Mouse (Mus musculus) lung, embryonic 15.5 days (tissue): ENCODE measurements at regions not wholly inside any gene's neighbourhood (a gene's known extent, or its start where the extent isn't known, plus 50 kb on each side); places are given as distances from the start of the nearest gene placed in this dataset.

Source experiments
- ATAC-seq: fragments of 200-750 bp; cut with Nextera tagmentation; 2 replicates; pipeline ENCODE4 v1.8.0; 2017; ENCODE audit warnings: moderate number of reproducible peaks, borderline replicate concordance; ENCODE audit not compliant: low FRiP score, low TSS enrichment; ENCODE audit errors: extremely low read depth
- H3K27ac ChIP-seq: fragments of 300-500 bp; sonication (generic); 2 replicates; pipeline ENCODE4 v1.5.1; 2015; ENCODE audit warnings: moderate library complexity, mild to moderate bottlenecking, inconsistent platforms
- H3K27me3 ChIP-seq: fragments of 300-500 bp; sonication (generic); 2 replicates; pipeline ENCODE4 v1.6.1; 2015; ENCODE audit warnings: inconsistent platforms
- H3K36me3 ChIP-seq: fragments of 300-500 bp; sonication (generic); 2 replicates; pipeline ENCODE4 v1.6.1; 2015; ENCODE audit warnings: inconsistent platforms
- H3K4me1 ChIP-seq: fragments of 300-500 bp; sonication (generic); 2 replicates; pipeline ENCODE4 v1.6.1; 2015; ENCODE audit warnings: inconsistent platforms
- H3K4me2 ChIP-seq: fragments of 300-500 bp; sonication (generic); 2 replicates; pipeline ENCODE4 v1.6.1; 2015; ENCODE audit warnings: inconsistent platforms, mild to moderate bottlenecking, moderate library complexity
- H3K4me3 ChIP-seq: fragments of 300-500 bp; sonication (generic); 2 replicates; pipeline ENCODE4 v1.5.1; 2015; ENCODE audit warnings: mild to moderate bottlenecking, inconsistent platforms
- H3K9ac ChIP-seq: fragments of 300-500 bp; sonication (generic); 2 replicates; pipeline ENCODE4 v1.6.1; 2015; ENCODE audit warnings: inconsistent platforms
- H3K9me3 ChIP-seq: fragments of 300-500 bp; sonication (generic); 2 replicates; pipeline ENCODE4 v1.6.1; 2016; ENCODE audit warnings: inconsistent platforms
- WGBS: fragments of 180-500 bp; shearing (Covaris S2); methylation state at CpG from one replicate; pipeline ENCODE4 v1.1.7; 2015; 5-methylcytosine and 5-hydroxymethylcytosine counted together

DNA sequence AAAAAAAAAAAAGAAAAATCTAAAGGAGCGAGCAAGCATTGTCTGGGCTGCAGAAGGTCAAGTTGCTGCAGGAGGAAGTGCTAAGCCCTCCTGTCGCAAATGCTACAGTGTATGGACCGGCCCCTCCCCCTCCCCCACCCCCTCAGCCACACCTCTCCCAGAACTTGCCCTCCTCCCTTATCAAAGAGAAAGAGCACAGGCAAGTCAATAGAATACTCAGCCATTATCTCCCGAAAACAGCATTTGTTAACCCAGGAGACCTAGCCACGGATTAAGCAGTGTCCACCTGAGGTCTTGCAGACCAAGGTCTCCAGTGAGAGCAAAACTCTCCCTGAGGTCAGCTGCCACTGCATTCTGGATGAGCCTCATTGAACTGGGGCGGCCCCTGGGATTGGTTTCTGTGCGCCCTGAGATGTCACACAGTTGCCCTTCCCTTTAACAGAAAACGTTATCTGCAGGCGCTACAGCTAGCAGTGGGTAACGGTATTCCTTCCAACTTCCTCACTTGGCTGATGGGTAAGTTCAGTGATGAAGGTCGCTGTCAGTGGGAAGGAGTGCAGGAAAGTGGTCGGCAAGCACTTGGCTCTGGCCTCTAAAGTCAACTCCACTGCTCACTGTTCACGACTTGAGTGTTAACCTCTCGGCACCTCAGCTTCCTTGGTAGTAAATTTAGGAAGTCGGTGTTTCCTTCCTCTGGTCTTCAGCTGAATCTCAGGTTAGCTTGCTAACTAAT lies 68.0 kb upstream of the Bach2 start:
- Histone ChIP-seq H3K9ac (no peak overlapping the region; the same call in 1 of the 2 replicates), H3K4me1 (peaks cover 16% of the 10 kb centered on the region), H3K9me3 (no peaks in the 10 kb centered on the region), H3K4me3 (no peak overlapping the region), H3K27ac (no peak overlapping the region), H3K36me3 (no peaks in the 10 kb centered on the region), H3K4me2 (no peak overlapping the region), H3K27me3 (no peaks in the 10 kb centered on the region)
- no peak; the same call in 1 of the 2 replicates for ATAC-seq
- 41% methylated on average over 15 of the region's 15 CpGs for WGBS

DNA sequence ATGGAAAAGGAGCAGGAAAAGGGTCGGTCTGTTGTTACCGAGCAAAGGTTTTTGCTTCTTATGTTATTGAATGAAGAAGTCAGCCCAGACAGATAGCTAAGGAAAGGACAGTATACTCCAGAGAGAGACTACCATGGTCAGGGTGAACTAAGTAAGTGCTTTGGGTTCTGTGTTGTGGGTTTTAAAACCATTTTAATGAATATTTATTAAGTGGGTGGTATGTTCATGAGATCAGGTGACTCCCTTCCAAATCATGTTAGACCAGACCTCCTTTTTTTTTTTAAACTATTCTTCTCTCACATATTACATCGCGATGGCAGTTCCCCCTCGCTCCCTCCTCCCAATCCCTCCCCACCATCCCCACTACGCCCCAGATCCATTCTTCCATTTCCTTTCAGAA lies 67.3 kb upstream of the Bach2 start:
- Histone ChIP-seq H3K4me3 (no peak overlapping the region), H3K4me2 (no peak overlapping the region), H3K4me1 (peaks cover 16% of the 10 kb centered on the region), H3K27me3 (no peaks in the 10 kb centered on the region), H3K9ac (no peak overlapping the region), H3K36me3 (no peaks in the 10 kb centered on the region), H3K27ac (no peak overlapping the region), H3K9me3 (no peaks in the 10 kb centered on the region)
- no peak for ATAC-seq
- 90% methylated on average over 6 of the region's 6 CpGs for WGBS

DNA sequence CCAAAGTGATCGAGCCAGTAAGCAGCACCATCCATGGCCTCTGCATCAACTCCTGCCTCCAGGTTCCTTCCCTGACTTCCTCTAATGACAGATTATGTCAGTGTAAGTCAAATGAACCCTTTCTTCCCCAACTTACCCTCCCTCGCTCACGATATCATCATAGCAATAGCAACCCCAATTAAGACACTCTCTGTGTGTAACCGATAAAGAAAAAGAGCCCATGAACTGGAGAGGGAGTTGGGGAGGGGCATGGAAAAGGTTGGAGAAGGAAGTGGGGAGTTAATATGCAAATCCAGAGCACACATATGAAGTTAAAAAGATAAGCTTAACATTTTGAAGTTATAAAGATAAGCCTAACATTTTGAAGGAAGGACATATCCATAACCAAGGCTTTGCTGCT lies 65.6 kb upstream of the Bach2 start:
- no peak overlapping the region for H3K4me2 ChIP-seq
- H3K4me3 ChIP-seq: no peak overlapping the region
- WGBS: 85% methylated on average over 4 of the region's 4 CpGs
- H3K9ac ChIP-seq: no peak overlapping the region
- H3K9me3 ChIP-seq: no peaks in the 10 kb centered on the region
- H3K27me3 ChIP-seq: no peaks in the 10 kb centered on the region
- ATAC-seq: no peak
- H3K4me1 ChIP-seq: peaks cover 16% of the 10 kb centered on the region
- no peaks in the 10 kb centered on the region for H3K36me3 ChIP-seq
- no peak overlapping the region for H3K27ac ChIP-seq

DNA sequence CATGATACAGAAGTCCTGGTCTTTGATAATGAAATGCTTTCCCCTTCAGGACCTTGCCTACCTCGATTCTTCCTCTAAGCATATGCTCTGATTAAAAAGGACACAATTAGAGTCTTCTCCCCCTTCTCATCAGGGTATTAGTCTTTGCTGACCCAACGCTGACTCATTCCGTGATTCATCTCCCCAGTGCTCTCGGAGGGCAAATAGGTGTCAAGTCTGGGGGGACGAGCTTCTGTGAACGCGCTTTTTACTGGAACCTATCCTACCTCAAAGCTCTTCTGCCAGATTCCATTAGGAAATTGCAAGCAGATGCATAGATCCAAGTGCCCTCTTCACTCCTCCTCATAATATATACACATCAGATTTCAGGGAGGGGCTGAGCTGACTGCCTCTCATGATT lies 63.8 kb upstream of the Bach2 start:
- 69% methylated on average over 7 of the region's 7 CpGs for WGBS
- Histone ChIP-seq H3K4me1 (peaks cover 25% of the 10 kb centered on the region), H3K4me3 (no peak overlapping the region), H3K36me3 (no peaks in the 10 kb centered on the region), H3K9ac (no peak overlapping the region), H3K27me3 (no peaks in the 10 kb centered on the region), H3K9me3 (no peaks in the 10 kb centered on the region), H3K27ac (no peak overlapping the region), H3K4me2 (no peak overlapping the region)
- no peak for ATAC-seq

DNA sequence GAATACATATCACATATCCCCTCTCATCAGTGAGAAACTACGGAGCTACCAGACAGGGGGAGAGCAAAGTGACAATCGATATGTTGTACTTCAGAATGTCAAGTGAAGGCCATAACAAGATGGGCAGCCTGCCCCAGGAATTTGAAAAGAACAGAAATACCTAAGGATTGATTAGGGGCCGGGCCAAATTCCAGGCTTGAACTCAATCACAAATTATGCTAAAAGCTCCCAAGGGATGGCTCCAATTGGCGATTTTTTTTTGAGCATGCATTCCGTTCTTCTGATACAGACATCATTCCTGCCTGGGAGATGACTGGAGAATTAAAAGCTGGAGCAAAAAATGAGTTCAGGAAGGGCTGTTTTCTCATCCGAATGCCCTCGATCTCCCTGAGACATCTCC lies 63.4 kb upstream of the Bach2 start:
- no peak for ATAC-seq
- 66% methylated on average over 7 of the region's 7 CpGs for WGBS
- H3K9ac ChIP-seq: no peak overlapping the region
- H3K4me2 ChIP-seq: no peak overlapping the region
- no peaks in the 10 kb centered on the region for H3K36me3 ChIP-seq
- H3K27me3 ChIP-seq: no peaks in the 10 kb centered on the region
- peaks cover 24% of the 10 kb centered on the region for H3K4me1 ChIP-seq
- H3K27ac ChIP-seq: no peak overlapping the region
- no peaks in the 10 kb centered on the region for H3K9me3 ChIP-seq
- H3K4me3 ChIP-seq: no peak overlapping the region

DNA sequence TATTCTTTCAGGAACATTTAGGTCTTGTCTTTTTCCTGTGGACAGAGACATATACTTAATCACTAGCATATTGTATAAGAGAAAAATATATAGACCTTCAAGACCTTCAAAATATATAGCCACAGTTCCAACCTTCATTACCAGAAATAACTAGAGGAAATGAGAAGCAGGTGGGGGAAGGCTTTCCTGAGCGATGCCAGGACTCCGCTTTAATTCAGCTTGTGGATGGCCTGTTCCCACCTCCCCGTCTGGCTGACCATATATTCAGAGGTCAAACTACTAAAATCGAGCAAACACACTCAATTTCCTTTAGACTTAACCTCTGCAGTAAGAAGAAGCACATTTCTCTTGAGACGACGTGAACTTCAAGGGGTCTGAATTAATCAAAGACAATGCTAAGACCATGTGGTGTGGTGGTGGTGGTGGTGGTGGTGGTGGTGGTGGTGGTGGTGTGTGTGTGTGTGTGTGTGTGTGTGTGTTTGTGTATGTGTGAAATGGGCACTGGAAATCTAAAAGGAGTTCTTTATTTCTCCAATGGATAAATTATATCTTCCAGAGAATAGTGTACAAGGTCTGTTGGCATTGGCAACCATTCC lies 62.7 kb upstream of the Bach2 start:
- Histone ChIP-seq H3K4me1 (peaks cover 17% of the 10 kb centered on the region), H3K4me3 (no peak overlapping the region), H3K27me3 (no peaks in the 10 kb centered on the region), H3K9me3 (no peaks in the 10 kb centered on the region), H3K9ac (no peak overlapping the region), H3K27ac (no peak overlapping the region), H3K4me2 (no peak overlapping the region), H3K36me3 (no peaks in the 10 kb centered on the region)
- WGBS: 60% methylated on average over 6 of the region's 6 CpGs
- ATAC-seq: no peak

DNA sequence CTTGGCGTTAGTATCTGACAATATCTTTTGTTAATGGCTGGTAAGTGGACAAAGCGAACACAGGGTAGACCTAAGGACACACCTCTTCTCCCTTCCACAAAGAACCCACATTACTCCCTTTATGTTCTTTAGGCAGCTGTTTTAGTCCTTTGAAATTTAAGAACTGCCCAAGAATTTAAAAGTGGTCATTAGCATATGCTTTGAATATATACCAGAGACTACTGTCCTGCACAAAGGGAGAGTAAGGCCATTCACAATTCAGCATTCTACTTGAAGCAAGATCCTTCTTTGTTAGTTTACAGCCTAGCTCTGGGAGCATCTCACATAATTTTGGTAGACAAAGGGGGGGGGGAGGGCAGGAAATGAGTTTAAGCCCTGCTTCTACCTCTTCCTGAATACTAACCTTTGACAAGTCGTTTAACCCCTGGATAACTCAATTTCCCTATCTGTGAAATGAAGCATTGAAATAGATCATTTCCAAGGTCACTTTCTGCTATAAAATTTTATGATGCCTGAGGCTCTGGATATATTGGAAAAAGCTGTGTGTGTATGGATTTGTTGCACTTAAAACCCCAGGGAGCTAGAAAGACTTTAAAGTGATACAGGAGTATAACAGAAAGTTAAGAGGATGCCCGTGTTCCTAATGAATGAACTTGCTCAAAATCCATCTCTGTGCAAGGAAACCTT lies 62.0 kb upstream of the Bach2 start:
- no peak overlapping the region for H3K27ac ChIP-seq
- ATAC-seq: no peak
- H3K4me2 ChIP-seq: no peak overlapping the region
- H3K36me3 ChIP-seq: no peaks in the 10 kb centered on the region
- H3K27me3 ChIP-seq: no peaks in the 10 kb centered on the region
- peaks cover 14% of the 10 kb centered on the region for H3K4me1 ChIP-seq
- WGBS: 68% methylated on average over 4 of the region's 4 CpGs
- H3K9ac ChIP-seq: no peak overlapping the region
- H3K4me3 ChIP-seq: no peak overlapping the region
- H3K9me3 ChIP-seq: no peaks in the 10 kb centered on the region

DNA sequence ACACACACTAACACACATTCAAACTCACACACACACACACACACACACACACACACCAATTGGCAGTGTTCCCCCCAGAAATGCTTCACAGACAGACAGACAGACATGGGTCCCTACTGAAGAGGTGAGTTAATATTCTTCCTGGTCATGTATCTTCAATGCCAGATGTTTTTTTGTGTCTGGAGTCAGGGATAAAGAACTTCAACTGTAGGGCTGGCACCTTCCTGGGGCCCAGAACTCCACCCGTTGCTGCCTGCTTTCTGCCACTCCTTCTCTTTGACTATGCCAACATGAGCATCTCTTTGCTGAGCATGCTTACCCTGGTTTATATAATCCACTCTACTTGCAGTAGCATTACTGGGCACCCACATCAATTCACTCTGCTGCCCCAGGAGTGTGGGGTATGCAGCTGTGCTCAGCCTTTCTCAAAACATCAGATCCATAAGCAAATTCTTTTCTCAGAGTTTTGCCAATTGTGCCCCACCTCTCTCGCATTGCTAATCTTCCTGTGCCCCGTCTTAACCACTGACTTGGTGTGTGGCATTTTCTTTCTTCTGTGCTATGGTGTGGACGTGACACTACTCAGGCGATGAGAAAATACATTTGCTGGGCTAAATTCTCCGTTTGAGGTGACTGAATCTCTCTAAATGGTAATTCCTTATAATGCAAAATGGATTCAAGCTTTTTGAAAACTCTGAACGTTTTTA lies 60.5 kb upstream of the Bach2 start:
- 60% methylated on average over 7 of the region's 7 CpGs for WGBS
- H3K4me2 ChIP-seq: no peak overlapping the region
- H3K4me1 ChIP-seq: peaks cover 14% of the 10 kb centered on the region
- ATAC-seq: no peak
- H3K27ac ChIP-seq: no peak overlapping the region
- H3K27me3 ChIP-seq: no peaks in the 10 kb centered on the region
- no peak overlapping the region for H3K4me3 ChIP-seq
- H3K36me3 ChIP-seq: no peaks in the 10 kb centered on the region
- H3K9me3 ChIP-seq: no peaks in the 10 kb centered on the region
- H3K9ac ChIP-seq: no peak overlapping the region

DNA sequence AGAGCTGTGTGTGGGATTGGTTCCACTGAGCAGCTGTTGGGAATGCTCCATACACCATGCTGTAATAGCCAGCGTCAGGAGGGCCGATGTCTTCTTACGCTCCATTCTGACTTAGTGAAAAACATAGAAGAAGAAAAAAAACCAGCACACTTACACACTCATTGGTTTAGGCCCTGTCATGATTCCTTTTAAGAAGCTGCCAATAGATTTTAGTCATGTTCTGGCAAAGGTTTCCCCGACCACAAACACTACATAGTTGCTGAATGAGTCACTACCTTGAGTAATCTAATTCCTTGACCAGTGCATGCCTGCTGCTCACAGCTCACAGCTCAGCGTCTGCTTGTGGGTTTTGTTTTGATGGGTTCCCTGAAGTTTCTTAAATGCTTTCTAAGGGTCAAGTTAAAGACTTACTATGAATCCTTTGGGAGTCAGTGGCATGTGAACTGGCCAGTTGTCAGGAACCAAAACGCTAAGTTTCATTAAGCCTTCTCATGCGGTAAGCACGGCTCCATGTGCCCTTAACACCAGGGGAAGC lies 58.8 kb upstream of the Bach2 start:
- H3K4me3 ChIP-seq: peak overlapping the region; percentile 13; the same call in 1 of the 2 replicates
- H3K4me2 ChIP-seq: peak overlapping the region; percentile 42
- WGBS: 11% methylated on average over 8 of the region's 8 CpGs
- H3K4me1 ChIP-seq: peaks cover 14% of the 10 kb centered on the region
- ATAC-seq: peak; percentile 91
- H3K27me3 ChIP-seq: no peaks in the 10 kb centered on the region
- H3K9me3 ChIP-seq: no peaks in the 10 kb centered on the region
- H3K27ac ChIP-seq: peak overlapping the region; percentile 89
- H3K9ac ChIP-seq: no peak overlapping the region
- H3K36me3 ChIP-seq: no peaks in the 10 kb centered on the region

DNA sequence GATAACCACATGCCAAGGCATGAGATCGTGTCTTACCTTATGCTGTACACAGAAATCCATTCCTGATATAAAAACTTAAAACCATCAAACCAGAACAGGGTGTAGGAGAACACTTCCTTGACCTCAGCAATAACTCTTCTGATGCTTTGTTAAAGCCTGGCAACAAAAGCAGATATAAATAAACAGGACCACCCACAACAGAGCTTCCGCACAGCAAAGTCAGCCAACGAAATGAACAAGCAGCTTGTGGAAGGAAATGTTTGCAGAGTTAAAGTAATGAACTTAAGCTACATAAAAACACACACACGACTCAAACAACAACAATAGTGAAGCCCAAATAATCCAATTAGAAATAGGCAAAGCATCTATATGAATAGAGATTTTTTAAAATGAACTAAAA lies 54.8 kb upstream of the Bach2 start:
- Histone ChIP-seq H3K27me3 (no peaks in the 10 kb centered on the region), H3K4me3 (no peak overlapping the region), H3K9ac (no peak overlapping the region), H3K27ac (no peak overlapping the region), H3K4me1 (peaks cover 13% of the 10 kb centered on the region), H3K9me3 (no peaks in the 10 kb centered on the region), H3K36me3 (no peaks in the 10 kb centered on the region), H3K4me2 (no peak overlapping the region)
- no peak for ATAC-seq
- 43% methylated on average over 4 of the region's 4 CpGs for WGBS

DNA sequence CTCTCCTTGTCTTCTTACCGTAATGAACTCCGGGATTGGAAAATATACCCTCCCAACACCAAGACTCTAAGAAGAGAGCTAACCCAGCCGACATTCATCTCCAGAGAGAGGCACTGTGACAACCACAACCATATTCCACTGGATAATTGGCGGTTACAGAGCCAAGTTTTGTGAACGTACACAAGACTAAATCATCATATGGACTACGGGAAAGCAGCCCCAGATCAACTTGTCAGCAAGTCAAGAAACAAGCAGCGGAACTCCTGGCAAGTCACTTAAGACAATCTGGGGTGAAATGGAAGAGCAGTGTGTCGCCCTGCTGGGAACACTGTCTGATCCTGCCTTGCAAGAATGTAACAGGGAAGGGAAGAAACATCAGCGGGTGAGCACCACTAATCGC lies 52.6 kb upstream of the Bach2 start:
- H3K4me1 ChIP-seq: 0 out of 2 replicates have a peak, but pooled peaks cover 6% of the 10 kb centered on the region
- no peak overlapping the region for H3K4me2 ChIP-seq
- WGBS: 76% methylated on average over 10 of the region's 10 CpGs
- H3K27me3 ChIP-seq: no peaks in the 10 kb centered on the region
- no peak overlapping the region for H3K4me3 ChIP-seq
- H3K9ac ChIP-seq: no peak overlapping the region
- no peak overlapping the region for H3K27ac ChIP-seq
- no peak for ATAC-seq
- H3K9me3 ChIP-seq: no peaks in the 10 kb centered on the region
- no peaks in the 10 kb centered on the region for H3K36me3 ChIP-seq
